Mouse (Mus musculus): Measurements from ENCODE around the gene Ccdc27. TPM values are rescaled to one million over a fixed set of nuclear protein-coding genes. Genes with fewer than 3 reads are reported as not detected.

Gene Ccdc27
- not detected in 2 replicates for polyA plus RNA-seq (2016; fragmentation: Nextera tagmentation; extraction: Ambion mirVana)

- Histone ChIP-seq H3K36me3 (no peaks in the 10 kb centered on the region), H3K9me3 (replicated peaks) (no peaks in the 10 kb centered on the region), H3K27ac (no peak within 1 kb of the TSS), H3K4me3 (no peak within 1 kb of the TSS), H3K27me3 (ENCODE audit: low read depth, poor library complexity, severe bottlenecking) (peaks cover 8% of the 10 kb centered on the region; the same call in 1 of the 2 replicates), H3K4me1 (no peaks in the 10 kb centered on the region)
- DNase-seq (ENCODE audit: low spot score) = no peak
- 90% methylated on average over 9 of the region's 9 CpGs for WGBS
Measured at GRCm38 (mm10) chr4:154042577-154042976, at the start of gene Ccdc27. Gene Ccdc27, minus strand, starts transcription at chr4:154042677.

GRCm38 (mm10) chr4:154091356-154091755, 48.9 kb upstream of the Ccdc27 start:
- Histone ChIP-seq H3K4me1 (no peaks in the 10 kb centered on the region), H3K27me3 (ENCODE audit: low read depth, poor library complexity, severe bottlenecking) (peaks cover 56% of the 10 kb centered on the region; the same call in 1 of the 2 replicates), H3K9me3 (replicated peaks) (no peaks in the 10 kb centered on the region), H3K4me3 (no peak overlapping the region), H3K36me3 (no peaks in the 10 kb centered on the region), H3K27ac (no peak overlapping the region)
- WGBS = 81% methylated on average over 8 of the region's 8 CpGs
- DNase-seq (ENCODE audit: low spot score) = no peak

- H3K27ac ChIP-seq = no peak overlapping the region
- no peak for DNase-seq (ENCODE audit: low spot score)
- WGBS = 64% methylated on average over 5 of the region's 5 CpGs
- H3K9me3 ChIP-seq (replicated peaks) = no peaks in the 10 kb centered on the region
- peaks cover 40% of the 10 kb centered on the region; the same call in 1 of the 2 replicates for H3K27me3 ChIP-seq (ENCODE audit: low read depth, poor library complexity, severe bottlenecking)
- H3K4me1 ChIP-seq = no peaks in the 10 kb centered on the region
- H3K4me3 ChIP-seq = no peak overlapping the region
- H3K36me3 ChIP-seq = no peaks in the 10 kb centered on the region
Measured at GRCm38 (mm10) chr4:154089205-154089604, 46.7 kb upstream of the Ccdc27 start.

- Histone ChIP-seq H3K9me3 (replicated peaks) (no peaks in the 10 kb centered on the region), H3K4me3 (no peak overlapping the region), H3K4me1 (peaks cover 6% of the 10 kb centered on the region), H3K27me3 (ENCODE audit: low read depth, poor library complexity, severe bottlenecking) (peaks cover 57% of the 10 kb centered on the region), H3K27ac (no peak overlapping the region), H3K36me3 (no peaks in the 10 kb centered on the region)
- WGBS = 88% methylated on average over 8 of the region's 8 CpGs
- no peak for DNase-seq (ENCODE audit: low spot score)
Measured at GRCm38 (mm10) chr4:154086436-154086835, 44.0 kb upstream of the Ccdc27 start.

GRCm38 (mm10) chr4:154085856-154086255, 43.4 kb upstream of the Ccdc27 start:
- no peak overlapping the region for H3K27ac ChIP-seq
- no peaks in the 10 kb centered on the region for H3K36me3 ChIP-seq
- no peak for DNase-seq (ENCODE audit: low spot score)
- no peak overlapping the region for H3K4me3 ChIP-seq
- 78% methylated on average over 3 of the region's 3 CpGs for WGBS
- peaks cover 12% of the 10 kb centered on the region for H3K4me1 ChIP-seq
- peaks cover 57% of the 10 kb centered on the region for H3K27me3 ChIP-seq (ENCODE audit: low read depth, poor library complexity, severe bottlenecking)
- H3K9me3 ChIP-seq (replicated peaks) = no peaks in the 10 kb centered on the region

- no peaks in the 10 kb centered on the region for H3K9me3 ChIP-seq (replicated peaks)
- no peaks in the 10 kb centered on the region for H3K36me3 ChIP-seq
- whole genome bisulfite sequencing = 7% methylated on average over 1 of the region's 1 CpGs
- H3K4me3 ChIP-seq = peak overlapping the region; percentile 29; the same call in 1 of the 2 replicates
- peaks cover 63% of the 10 kb centered on the region for H3K27me3 ChIP-seq (ENCODE audit: low read depth, poor library complexity, severe bottlenecking)
- H3K4me1 ChIP-seq = peaks cover 14% of the 10 kb centered on the region
- no peak for DNase-seq (ENCODE audit: low spot score)
- no peak overlapping the region for H3K27ac ChIP-seq
Measured at GRCm38 (mm10) chr4:154081974-154082373, 39.5 kb upstream of the Ccdc27 start.

- peak overlapping the region; percentile 29 for H3K4me3 ChIP-seq
- no peak for DNase-seq (ENCODE audit: low spot score)
- peaks cover 63% of the 10 kb centered on the region for H3K27me3 ChIP-seq (ENCODE audit: low read depth, poor library complexity, severe bottlenecking)
- no peaks in the 10 kb centered on the region for H3K9me3 ChIP-seq (replicated peaks)
- H3K36me3 ChIP-seq = no peaks in the 10 kb centered on the region
- under 1% methylated on average over 13 of the region's 13 CpGs for WGBS
- H3K4me1 ChIP-seq = peaks cover 16% of the 10 kb centered on the region
- H3K27ac ChIP-seq = no peak overlapping the region
Measured at GRCm38 (mm10) chr4:154081021-154081420, 38.5 kb upstream of the Ccdc27 start.

- peaks cover 65% of the 10 kb centered on the region for H3K27me3 ChIP-seq (ENCODE audit: low read depth, poor library complexity, severe bottlenecking)
Measured at GRCm38 (mm10) chr4:154080211-154080610, 37.7 kb upstream of the Ccdc27 start.

GRCm38 (mm10) chr4:154071941-154072340, 29.5 kb upstream of the Ccdc27 start:
- Histone ChIP-seq H3K4me1 (peaks cover 2% of the 10 kb centered on the region; the same call in 1 of the 2 replicates), H3K27me3 (ENCODE audit: low read depth, poor library complexity, severe bottlenecking) (peaks cover 59% of the 10 kb centered on the region), H3K27ac (no peak overlapping the region), H3K4me3 (no peak overlapping the region), H3K9me3 (replicated peaks) (no peaks in the 10 kb centered on the region), H3K36me3 (no peaks in the 10 kb centered on the region)
- 10% methylated on average over 16 of the region's 16 CpGs for WGBS
- no peak for DNase-seq (ENCODE audit: low spot score)

More at GRCm38 (mm10) chr4:154080211-154080610, 37.7 kb upstream of the Ccdc27 start:
- no peak overlapping the region for H3K27ac ChIP-seq
- peaks cover 16% of the 10 kb centered on the region for H3K4me1 ChIP-seq
- H3K9me3 ChIP-seq (replicated peaks) = no peaks in the 10 kb centered on the region
- no peak for DNase-seq (ENCODE audit: low spot score)
- WGBS = 65% methylated on average over 4 of the region's 4 CpGs
- no peak overlapping the region for H3K4me3 ChIP-seq
- no peaks in the 10 kb centered on the region for H3K36me3 ChIP-seq

- no peak for DNase-seq (ENCODE audit: low spot score)
- Histone ChIP-seq H3K4me1 (no peaks in the 10 kb centered on the region), H3K36me3 (no peaks in the 10 kb centered on the region), H3K4me3 (no peak overlapping the region), H3K9me3 (replicated peaks) (no peaks in the 10 kb centered on the region), H3K27ac (no peak overlapping the region), H3K27me3 (ENCODE audit: low read depth, poor library complexity, severe bottlenecking) (peaks cover 59% of the 10 kb centered on the region)
- under 1% methylated on average over 15 of the region's 20 CpGs for WGBS
Measured at GRCm38 (mm10) chr4:154071521-154071920, 29.0 kb upstream of the Ccdc27 start.

GRCm38 (mm10) chr4:154070896-154071295, 28.4 kb upstream of the Ccdc27 start:
- Histone ChIP-seq H3K4me3 (no peak overlapping the region), H3K27me3 (ENCODE audit: low read depth, poor library complexity, severe bottlenecking) (peaks cover 59% of the 10 kb centered on the region), H3K36me3 (no peaks in the 10 kb centered on the region), H3K4me1 (no peaks in the 10 kb centered on the region), H3K9me3 (replicated peaks) (no peaks in the 10 kb centered on the region), H3K27ac (no peak overlapping the region)
- DNase-seq (ENCODE audit: low spot score) = peak; percentile 56
- 2% methylated on average over 5 of the region's 5 CpGs for WGBS

- 64% methylated on average over 14 of the region's 14 CpGs for WGBS
- Histone ChIP-seq H3K36me3 (no peaks in the 10 kb centered on the region), H3K4me3 (no peak overlapping the region), H3K27me3 (ENCODE audit: low read depth, poor library complexity, severe bottlenecking) (peaks cover 10% of the 10 kb centered on the region), H3K27ac (no peak overlapping the region), H3K4me1 (no peaks in the 10 kb centered on the region), H3K9me3 (replicated peaks) (no peaks in the 10 kb centered on the region)
- no peak for DNase-seq (ENCODE audit: low spot score)
Measured at GRCm38 (mm10) chr4:154064827-154065773, 22.6 kb upstream of the Ccdc27 start.

GRCm38 (mm10) chr4:154057696-154058095, 15.2 kb upstream of the Ccdc27 start:
- Histone ChIP-seq H3K27ac (no peak overlapping the region), H3K9me3 (replicated peaks) (no peaks in the 10 kb centered on the region), H3K27me3 (ENCODE audit: low read depth, poor library complexity, severe bottlenecking) (no peaks in the 10 kb centered on the region), H3K36me3 (no peaks in the 10 kb centered on the region), H3K4me3 (no peak overlapping the region), H3K4me1 (no peaks in the 10 kb centered on the region; the same call in 1 of the 2 replicates)
- DNase-seq (ENCODE audit: low spot score) = no peak
- WGBS = 71% methylated on average over 4 of the region's 4 CpGs
